Mouse (Mus musculus) G1E-ER4 (cell line): ENCODE measurements around the gene Oxtr. TPM values are rescaled to one million over a fixed set of nuclear protein-coding genes. Genes with fewer than 3 reads are reported as not detected.

Experiments
- GATA1 ChIP-seq: IDR thresholded peaks from one replicate; pipeline ENCODE4 v1.8.0; 2012; ENCODE audit warnings: low read length, inconsistent platforms
- polyA plus RNA-seq: library from polyadenylated mRNA; stranded (reverse); fragments of >175 nt; gene quantifications from 2 replicates; pipeline ENCODE4 v1.2.3, GENCODE M21; 2012

Gene Oxtr
- polyA plus RNA-seq, 1 experiment: not detected

DNA sequence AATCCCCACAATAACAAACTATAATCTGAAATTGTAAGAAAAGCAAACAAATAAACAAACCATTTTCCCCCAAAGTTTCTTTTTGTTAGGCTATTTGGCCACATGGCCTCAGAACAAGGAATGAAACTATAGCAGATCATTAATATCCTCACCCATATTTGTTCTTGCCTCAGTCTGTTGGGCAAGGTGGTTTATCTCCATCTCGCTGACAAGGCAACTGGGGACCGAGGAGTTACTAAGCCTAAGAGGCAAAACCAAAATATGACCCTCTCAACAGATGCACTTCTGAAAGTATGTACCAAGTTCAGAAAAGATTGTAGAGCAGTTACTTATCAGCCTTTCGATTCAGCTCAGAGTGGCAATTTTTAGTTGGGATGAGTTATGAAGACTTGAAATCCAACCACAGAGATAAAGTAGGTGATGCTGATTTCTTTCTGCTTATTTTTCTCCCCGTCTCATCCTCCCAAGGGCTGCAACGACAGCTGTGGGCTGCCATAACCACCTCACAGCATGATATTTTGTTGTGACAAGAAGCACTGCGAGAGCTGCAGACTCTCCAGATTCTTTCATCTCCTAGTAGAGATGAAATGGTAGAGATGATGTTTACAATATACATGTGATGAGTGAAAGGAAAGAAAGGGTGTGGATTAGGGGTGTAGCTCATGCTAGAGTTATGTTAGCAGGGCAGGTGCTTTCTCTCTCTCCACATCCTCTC is 63.6 kb downstream of the Oxtr start:
- no peak for TF ChIP-seq GATA1

DNA sequence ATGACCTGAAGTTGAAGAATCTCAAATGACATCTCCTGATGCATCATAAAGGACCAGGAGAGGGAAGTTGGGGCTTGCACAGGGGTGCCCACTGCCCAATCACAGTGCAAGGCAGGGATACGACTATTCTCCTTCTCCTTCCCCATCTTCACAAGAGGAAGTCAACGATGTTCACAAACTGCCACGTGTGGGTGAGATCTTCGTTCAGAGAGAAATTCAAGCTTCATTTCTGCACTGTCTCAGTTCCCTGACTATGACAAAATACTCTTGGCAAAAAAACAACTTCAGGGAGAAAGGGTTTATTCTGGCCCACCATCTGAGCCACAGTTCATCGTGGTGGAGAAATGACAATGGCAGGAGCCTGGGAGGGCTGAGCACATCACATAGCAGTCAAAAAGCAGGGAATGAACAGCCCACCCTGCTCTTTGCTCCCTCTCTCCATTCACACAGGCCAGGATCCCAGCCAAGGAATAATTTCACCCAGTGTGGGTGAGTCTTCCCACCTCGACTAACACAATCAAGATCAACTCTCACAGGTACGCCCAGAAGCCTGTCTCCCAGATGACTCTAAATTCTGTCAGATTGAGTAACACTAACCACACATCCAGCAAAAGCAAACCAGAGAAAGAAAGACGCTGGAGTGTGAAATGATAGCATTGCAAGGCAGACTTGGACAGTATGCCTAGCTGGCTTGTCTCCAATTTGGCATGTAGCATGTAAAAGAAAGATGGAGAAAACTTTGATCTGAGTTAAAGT is 65.8 kb downstream of the Oxtr start:
- no peak for TF ChIP-seq GATA1

Other genes starting within 250 kb of the Oxtr start
- gene Lmcd1, start 216.2 kb downstream of the Oxtr start, polyA plus RNA-seq: not detected in 2 replicates
- not detected in 2 replicates for gene Ssu2, start 101.9 kb downstream of the Oxtr start, polyA plus RNA-seq
- not detected in 2 replicates for gene Cav3, start 30.4 kb downstream of the Oxtr start, polyA plus RNA-seq
- 2.1 and 3.0 TPM in 2 replicates for gene Rad18, start 206.7 kb upstream of the Oxtr start, polyA plus RNA-seq